Mouse (Mus musculus) thymus, adult 2 months (tissue): Measurements from ENCODE around the gene Btbd11.

Experiments used
- CTCF ChIP-seq: fragments of 200-500 bp; IDR thresholded peaks from 2 replicates; pipeline ENCODE4 v1.5.1; 2012; ENCODE audit warnings: mild to moderate bottlenecking, control low read depth, low read length, moderate library complexity, borderline replicate concordance; ENCODE audit not compliant: control insufficient read depth, poor library complexity, insufficient read depth; ENCODE audit errors: extremely low read depth
- POLR2A ChIP-seq: fragments of 200-500 bp; IDR thresholded peaks from 2 replicates; pipeline ENCODE4 v1.6.1; 2012; ENCODE audit warnings: mild to moderate bottlenecking, low read length, control low read depth, moderate library complexity; ENCODE audit not compliant: control insufficient read depth, poor library complexity, insufficient read depth; ENCODE audit errors: extremely low read depth

GRCm38 (mm10) chr10:85598603-85599542 lies 212.3 kb downstream of the Btbd11 start:
- TF ChIP-seq POLR2A (no peak), CTCF (no peak)
